Mouse (Mus musculus) heart, postnatal 0 days (tissue): ENCODE results near the gene Pdxp.

Source experiments
- CTCF ChIP-seq: IDR thresholded peaks from 2 replicates; pipeline ENCODE4 v1.5.1; 2016; ENCODE audit warnings: antibody characterized with exemption, control low read depth, low read depth
- EP300 ChIP-seq: IDR thresholded peaks from 2 replicates; pipeline ENCODE4 v1.6.1; 2016; ENCODE audit warnings: antibody characterized with exemption, low read depth

GRCm38 (mm10) chr15:78957021-78957420 is 43.3 kb downstream of the Pdxp start:
- TF ChIP-seq CTCF (no peak), EP300 (no peak)
